Mouse (Mus musculus) MEL-GATA-1-ER (cell line): ENCODE measurements at regions not wholly inside any gene's neighbourhood (a gene's known extent, or its start where the extent isn't known, plus 50 kb on each side); places are given as distances from the start of the nearest gene placed in this dataset.

ENCODE experiments used
- DNase-seq: peaks from one replicate; pipeline ENCODE4 v3.0.0-alpha.2; 2012; ENCODE audit warnings: low read depth; ENCODE audit errors: extremely low read depth

DNA sequence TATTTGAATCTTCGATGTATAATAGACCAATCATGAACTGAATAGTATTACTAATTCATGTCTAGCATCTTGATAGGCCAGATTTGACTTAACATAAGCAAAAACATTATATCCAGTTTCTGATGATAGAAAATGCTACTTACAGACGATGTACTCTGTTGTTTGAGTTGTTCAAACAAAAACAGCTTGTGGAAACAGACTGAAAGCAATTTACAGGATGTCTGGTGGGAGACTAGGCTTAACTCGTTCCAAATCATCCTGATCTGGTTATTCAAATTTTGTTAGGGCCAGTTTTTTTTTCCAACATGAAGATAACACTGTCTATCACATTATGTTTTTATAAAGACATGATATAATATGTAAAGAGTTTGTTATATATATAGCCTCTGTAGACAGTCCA is 369.4 kb upstream of the Igbp1b start:
- DNase-seq = no peak

DNA sequence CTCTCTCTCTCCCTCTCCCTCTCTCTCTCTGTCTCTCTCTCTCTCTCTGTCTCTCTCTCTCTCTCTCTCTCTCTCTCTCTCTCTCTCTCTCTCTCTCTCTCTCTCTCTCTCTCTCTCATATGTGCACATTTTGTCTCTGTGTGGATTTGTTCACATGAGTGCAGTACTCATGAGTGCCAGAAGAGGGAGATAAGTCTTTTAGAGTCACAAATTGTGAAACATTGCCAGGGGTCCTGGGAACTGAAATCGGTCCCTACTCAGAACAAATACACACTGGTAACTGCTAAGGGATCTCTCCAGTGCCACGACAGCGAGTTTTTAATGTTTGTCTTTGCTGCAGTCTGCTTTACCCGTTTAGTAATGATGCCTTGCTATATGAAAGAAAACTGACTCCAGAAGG is 356.2 kb upstream of the Igbp1b start:
- no peak for DNase-seq

DNA sequence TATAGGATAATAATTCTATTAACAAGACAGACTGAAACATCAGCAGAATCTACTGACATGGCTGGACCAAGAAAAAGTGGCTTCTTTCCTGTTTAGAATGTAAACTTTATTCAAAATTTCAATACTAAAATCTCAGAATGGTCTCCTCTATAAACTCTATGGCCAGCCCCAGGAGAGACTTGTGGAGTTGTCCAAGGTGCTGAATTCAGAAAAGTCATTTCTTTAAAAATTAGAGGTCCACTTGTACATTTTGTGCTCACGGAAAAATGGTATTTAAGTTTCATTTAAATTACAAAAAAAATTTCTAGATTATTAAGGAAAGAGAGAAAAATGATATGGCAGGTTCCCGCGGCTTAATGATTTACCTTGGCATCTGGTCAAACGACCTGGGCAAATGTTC is 352.2 kb upstream of the Igbp1b start:
- DNase-seq = no peak
